Mouse (Mus musculus) limb, embryonic 13.5 days (tissue): Measurements from ENCODE around the gene Lrrc8d. TPM values are rescaled to one million over a fixed set of nuclear protein-coding genes. Genes with fewer than 3 reads are reported as not detected.
A peak's percentile ranks its signal among the peaks of the same experiment; 100 is the strongest.

ENCODE experiments used
- ATAC-seq: fragments of 200-750 bp; cut with Nextera tagmentation; 2 replicates; pipeline ENCODE4 v1.8.0; 2017; ENCODE audit warnings: low read depth, moderate number of reproducible peaks, moderate TSS enrichment; ENCODE audit not compliant: low FRiP score
- H3K27ac ChIP-seq: fragments of 300-500 bp; sonication (generic); 2 replicates; pipeline ENCODE4 v1.5.1; 2015; ENCODE audit warnings: inconsistent platforms, mild to moderate bottlenecking, moderate library complexity
- H3K27me3 ChIP-seq: fragments of 300-500 bp; sonication (generic); 2 replicates; pipeline ENCODE4 v1.6.1; 2015; ENCODE audit warnings: mild to moderate bottlenecking, inconsistent platforms
- H3K36me3 ChIP-seq: fragments of 300-500 bp; sonication (generic); 2 replicates; pipeline ENCODE4 v1.6.1; 2015; ENCODE audit warnings: inconsistent platforms, mild to moderate bottlenecking, moderate library complexity
- H3K4me1 ChIP-seq: fragments of 300-500 bp; sonication (generic); 2 replicates; pipeline ENCODE4 v1.6.1; 2015; ENCODE audit warnings: inconsistent platforms
- H3K4me2 ChIP-seq: fragments of 300-500 bp; sonication (generic); replicated peaks from 2 replicates; pipeline ENCODE4 v1.6.1; 2015; ENCODE audit warnings: inconsistent platforms, mild to moderate bottlenecking, moderate library complexity
- H3K4me3 ChIP-seq: fragments of 300-500 bp; sonication (generic); 2 replicates; pipeline ENCODE4 v1.5.1; 2015; ENCODE audit warnings: moderate library complexity, mild to moderate bottlenecking, inconsistent platforms
- H3K9ac ChIP-seq: fragments of 300-500 bp; sonication (generic); 2 replicates; pipeline ENCODE4 v1.6.1; 2015; ENCODE audit warnings: mild to moderate bottlenecking, inconsistent platforms
- H3K9me3 ChIP-seq: fragments of 300-500 bp; sonication (generic); 2 replicates; pipeline ENCODE4 v1.6.1; 2016; ENCODE audit warnings: inconsistent platforms
- WGBS: fragments of 180-500 bp; shearing (Covaris S2); methylation state at CpG from one replicate; pipeline ENCODE4 v1.1.7; 2015; 5-methylcytosine and 5-hydroxymethylcytosine counted together
- polyA plus RNA-seq: library from polyadenylated mRNA; unstranded; fragments of >200 nt; fragmentation: Nextera tagmentation; extraction: Ambion mirVana; gene quantifications from 2 replicates; pipeline ENCODE4 v1.2.1, GENCODE M21; 2015

Gene Lrrc8d
- polyA plus RNA-seq, 1 experiment from 2014 or later: 17.0 TPM

DNA sequence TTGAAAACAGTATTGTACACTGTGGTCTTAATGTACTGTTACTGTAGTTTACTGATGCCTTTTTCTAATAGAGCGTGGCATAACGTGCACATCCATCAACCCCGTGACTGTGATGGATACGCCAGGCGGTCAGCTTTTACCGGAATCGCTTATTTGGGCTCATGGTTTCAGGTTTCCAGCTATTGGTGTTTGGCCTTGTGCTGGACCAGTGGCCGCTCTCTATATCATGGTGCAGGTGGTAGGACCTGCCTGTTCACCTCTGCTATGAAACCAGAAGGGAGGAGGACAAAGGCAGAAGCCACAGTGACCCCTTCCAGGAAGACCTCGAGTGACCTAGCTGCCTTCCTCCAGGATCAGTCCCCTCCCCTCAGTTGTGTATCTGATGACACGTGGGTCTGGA lies 85.0 kb downstream of the Lrrc8d start:
- H3K27ac ChIP-seq: no peak overlapping the region
- no peak for ATAC-seq
- no peak overlapping the region for H3K4me3 ChIP-seq
- H3K4me1 ChIP-seq: peaks cover 30% of the 10 kb centered on the region
- H3K27me3 ChIP-seq: no peaks in the 10 kb centered on the region
- no peak overlapping the region for H3K4me2 ChIP-seq
- no peaks in the 10 kb centered on the region for H3K9me3 ChIP-seq
- H3K9ac ChIP-seq: no peak overlapping the region
- no peaks in the 10 kb centered on the region for H3K36me3 ChIP-seq
- 72% methylated on average over 10 of the region's 10 CpGs for WGBS

- Histone ChIP-seq H3K4me3 (no peak overlapping the region), H3K27me3 (no peaks in the 10 kb centered on the region), H3K27ac (no peak overlapping the region; the same call in 1 of the 2 replicates), H3K36me3 (no peaks in the 10 kb centered on the region), H3K9ac (no peak overlapping the region), H3K9me3 (no peaks in the 10 kb centered on the region), H3K4me2 (no peak overlapping the region), H3K4me1 (peaks cover 49% of the 10 kb centered on the region)
- ATAC-seq: no peak
- 54% methylated on average over 10 of the region's 10 CpGs for WGBS
Measured at GRCm38 (mm10) chr5:105787577-105787976, 87.8 kb downstream of the Lrrc8d start.

DNA sequence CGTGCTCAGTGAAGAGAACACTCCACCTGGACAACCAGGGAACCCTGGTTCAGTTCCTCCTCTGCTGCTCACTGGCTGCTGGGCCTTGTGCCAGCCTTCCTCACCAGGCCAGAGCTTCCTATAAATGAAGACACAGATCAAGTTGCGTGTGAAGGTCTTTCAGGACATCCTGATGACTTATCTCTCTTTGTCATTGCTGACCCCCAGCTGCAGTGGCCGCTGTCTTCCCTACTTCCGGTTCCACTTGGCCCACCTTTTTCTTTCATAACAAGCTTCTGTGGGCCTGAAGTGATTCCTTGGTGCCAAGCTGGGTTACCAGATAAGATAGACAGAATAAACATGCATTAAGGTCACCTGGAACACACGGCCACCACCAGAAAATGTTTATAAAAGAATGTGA lies 90.0 kb downstream of the Lrrc8d start:
- H3K4me1 ChIP-seq: peaks cover 61% of the 10 kb centered on the region
- H3K9me3 ChIP-seq: no peaks in the 10 kb centered on the region
- H3K27ac ChIP-seq: no peak overlapping the region
- no peak overlapping the region for H3K4me3 ChIP-seq
- no peak for ATAC-seq
- no peak overlapping the region for H3K4me2 ChIP-seq
- H3K9ac ChIP-seq: no peak overlapping the region
- no peaks in the 10 kb centered on the region for H3K27me3 ChIP-seq
- 71% methylated on average over 5 of the region's 5 CpGs for WGBS
- H3K36me3 ChIP-seq: no peaks in the 10 kb centered on the region

- H3K27me3 ChIP-seq: no peaks in the 10 kb centered on the region
- 31% methylated on average over 8 of the region's 8 CpGs for WGBS
- no peaks in the 10 kb centered on the region for H3K9me3 ChIP-seq
- peaks cover 43% of the 10 kb centered on the region for H3K4me1 ChIP-seq
- no peak overlapping the region for H3K4me3 ChIP-seq
- no peaks in the 10 kb centered on the region for H3K36me3 ChIP-seq
- H3K27ac ChIP-seq: no peak overlapping the region
- ATAC-seq: no peak
- no peak overlapping the region; the same call in 1 of the 2 replicates for H3K4me2 ChIP-seq
- 0 out of 2 replicates have a peak overlapping the region, but pooled peaks have one; percentile 43 for H3K9ac ChIP-seq
Measured at GRCm38 (mm10) chr5:105792331-105792801, 92.6 kb downstream of the Lrrc8d start.

- peaks cover 39% of the 10 kb centered on the region for H3K4me1 ChIP-seq
- H3K27ac ChIP-seq: no peak overlapping the region
- no peak overlapping the region for H3K4me3 ChIP-seq
- H3K9ac ChIP-seq: no peak overlapping the region
- no peak for ATAC-seq
- H3K4me2 ChIP-seq: no peak overlapping the region
- no peaks in the 10 kb centered on the region for H3K9me3 ChIP-seq
- no peaks in the 10 kb centered on the region for H3K27me3 ChIP-seq
- no peaks in the 10 kb centered on the region for H3K36me3 ChIP-seq
- WGBS: 39% methylated on average over 13 of the region's 13 CpGs
Measured at GRCm38 (mm10) chr5:105792853-105793547, 93.2 kb downstream of the Lrrc8d start.

GRCm38 (mm10) chr5:105793548-105793940 lies 93.8 kb downstream of the Lrrc8d start:
- Histone ChIP-seq H3K4me1 (peaks cover 39% of the 10 kb centered on the region), H3K36me3 (no peaks in the 10 kb centered on the region), H3K9ac (no peak overlapping the region), H3K27me3 (no peaks in the 10 kb centered on the region), H3K4me3 (no peak overlapping the region), H3K9me3 (no peaks in the 10 kb centered on the region), H3K4me2 (no peak overlapping the region), H3K27ac (no peak overlapping the region)
- WGBS: 43% methylated on average over 5 of the region's 5 CpGs
- no peak for ATAC-seq

GRCm38 (mm10) chr5:105798421-105798820 lies 98.7 kb downstream of the Lrrc8d start:
- no peak overlapping the region for H3K4me2 ChIP-seq
- no peaks in the 10 kb centered on the region for H3K36me3 ChIP-seq
- no peak overlapping the region for H3K27ac ChIP-seq
- no peak overlapping the region for H3K9ac ChIP-seq
- H3K4me3 ChIP-seq: no peak overlapping the region
- peaks cover 36% of the 10 kb centered on the region for H3K4me1 ChIP-seq
- H3K27me3 ChIP-seq: no peaks in the 10 kb centered on the region
- WGBS: 70% methylated on average over 4 of the region's 4 CpGs
- ATAC-seq: no peak
- no peaks in the 10 kb centered on the region for H3K9me3 ChIP-seq

DNA sequence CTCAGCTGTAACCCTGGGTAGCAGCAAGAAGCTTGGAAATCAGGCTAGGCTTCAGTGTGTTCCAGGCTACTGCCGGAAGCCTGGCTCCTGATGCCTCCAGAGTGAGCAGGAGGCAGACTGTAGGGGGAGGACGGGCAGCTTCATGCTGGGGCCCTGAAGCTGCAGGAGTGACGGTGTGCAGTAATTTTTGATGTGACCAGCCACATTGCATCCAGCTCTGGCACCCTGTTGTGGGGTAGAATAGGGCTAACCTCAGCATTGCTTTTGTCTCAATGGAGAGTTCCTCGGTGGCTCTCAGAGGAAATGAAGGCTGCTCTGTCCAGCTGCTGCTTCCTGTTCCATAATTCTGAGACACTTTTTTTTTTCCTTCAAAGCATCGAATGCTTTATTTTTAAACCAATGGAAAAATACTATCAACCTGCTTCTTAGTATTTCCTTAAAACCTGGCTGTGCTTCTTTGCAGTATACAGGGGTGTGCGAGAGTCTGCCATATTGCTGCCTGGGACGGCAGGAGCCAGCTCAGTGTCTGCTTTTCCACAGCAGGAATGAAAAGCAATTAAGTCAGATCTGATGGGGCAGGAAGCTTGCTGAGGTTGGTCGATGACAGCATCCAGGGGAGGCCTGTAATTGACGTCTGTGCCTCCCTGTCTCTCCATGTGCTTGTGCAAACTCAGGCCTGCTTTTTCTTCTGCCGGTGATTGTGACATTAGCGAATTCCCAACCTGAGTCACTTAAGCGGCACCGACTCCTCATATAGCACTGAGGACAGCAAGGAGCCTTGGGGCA lies 100.3 kb downstream of the Lrrc8d start:
- Histone ChIP-seq H3K4me2 (peak overlapping the region; percentile 5; the same call in 1 of the 2 replicates), H3K36me3 (no peaks in the 10 kb centered on the region), H3K27me3 (no peaks in the 10 kb centered on the region), H3K27ac (peak overlapping the region; percentile 39; the same call in 1 of the 2 replicates), H3K9me3 (no peaks in the 10 kb centered on the region), H3K9ac (no peak overlapping the region), H3K4me3 (no peak overlapping the region), H3K4me1 (peaks cover 33% of the 10 kb centered on the region)
- 19% methylated on average over 13 of the region's 13 CpGs for WGBS
- ATAC-seq: no peak

- no peaks in the 10 kb centered on the region for H3K9me3 ChIP-seq
- H3K4me2 ChIP-seq: 0 out of 2 replicates have a peak overlapping the region, but pooled peaks have one; percentile 4
- H3K9ac ChIP-seq: no peak overlapping the region
- no peak overlapping the region for H3K27ac ChIP-seq
- H3K4me3 ChIP-seq: no peak overlapping the region
- 54% methylated on average over 10 of the region's 10 CpGs for WGBS
- H3K4me1 ChIP-seq: peaks cover 33% of the 10 kb centered on the region
- H3K36me3 ChIP-seq: no peaks in the 10 kb centered on the region
- ATAC-seq: no peak
- no peaks in the 10 kb centered on the region for H3K27me3 ChIP-seq
Measured at GRCm38 (mm10) chr5:105801031-105801529, 101.3 kb downstream of the Lrrc8d start.

GRCm38 (mm10) chr5:105805955-105806354 lies 106.2 kb downstream of the Lrrc8d start:
- Histone ChIP-seq H3K9ac (no peak overlapping the region), H3K9me3 (no peaks in the 10 kb centered on the region), H3K27me3 (no peaks in the 10 kb centered on the region), H3K27ac (no peak overlapping the region), H3K4me1 (peaks cover 24% of the 10 kb centered on the region), H3K4me3 (no peak overlapping the region), H3K36me3 (no peaks in the 10 kb centered on the region; the same call in 1 of the 2 replicates), H3K4me2 (no peak overlapping the region)
- no peak for ATAC-seq
- 83% methylated on average over 12 of the region's 12 CpGs for WGBS

DNA sequence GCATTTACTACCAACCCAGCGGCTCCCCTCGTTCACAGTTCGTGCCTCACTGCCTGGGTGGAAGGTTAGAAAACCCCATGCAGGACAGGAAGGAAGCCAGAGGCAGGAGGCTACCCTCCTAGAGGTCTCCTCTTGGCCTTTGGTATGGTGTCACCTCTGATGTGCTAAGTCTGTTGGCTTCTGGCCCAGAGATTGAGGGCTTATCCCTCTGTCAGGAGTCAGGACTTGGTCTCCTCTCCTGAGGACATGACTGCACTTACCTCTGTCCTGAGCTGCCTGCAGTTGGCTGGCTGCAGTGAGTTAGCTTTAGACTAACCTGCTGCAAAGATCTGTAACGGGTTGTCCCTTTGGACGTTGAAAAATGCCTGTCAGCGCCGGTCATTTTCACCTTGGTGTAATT lies 107.7 kb downstream of the Lrrc8d start:
- no peaks in the 10 kb centered on the region for H3K27me3 ChIP-seq
- H3K36me3 ChIP-seq: peaks cover 11% of the 10 kb centered on the region
- no peak overlapping the region for H3K4me2 ChIP-seq
- H3K27ac ChIP-seq: no peak overlapping the region
- no peak overlapping the region for H3K9ac ChIP-seq
- peaks cover 9% of the 10 kb centered on the region for H3K9me3 ChIP-seq
- WGBS: 32% methylated on average over 7 of the region's 7 CpGs
- no peak for ATAC-seq
- no peak overlapping the region for H3K4me3 ChIP-seq
- H3K4me1 ChIP-seq: peaks cover 11% of the 10 kb centered on the region

DNA sequence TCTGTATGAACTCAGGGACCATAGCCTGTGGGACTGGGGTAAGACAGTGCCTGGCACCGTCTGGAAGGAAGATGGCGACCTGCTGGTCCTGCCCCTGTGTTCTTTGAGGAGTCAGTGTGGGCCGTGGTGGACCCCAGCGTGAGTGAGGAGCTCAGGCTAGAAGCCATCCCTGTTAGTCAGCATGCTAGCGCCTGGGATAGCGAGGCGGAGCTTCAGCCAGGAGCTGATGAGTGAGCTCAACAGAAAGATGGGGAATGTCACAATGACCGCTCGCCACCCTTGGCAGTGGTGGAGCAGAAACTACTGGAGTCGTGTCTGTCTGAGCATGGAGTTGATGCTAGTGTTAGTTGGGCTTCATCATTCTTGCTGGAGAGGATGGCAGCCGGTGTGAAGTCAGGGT lies 109.3 kb downstream of the Lrrc8d start:
- Histone ChIP-seq H3K27ac (no peak overlapping the region), H3K9ac (no peak overlapping the region), H3K9me3 (peaks cover 21% of the 10 kb centered on the region), H3K36me3 (peaks cover 27% of the 10 kb centered on the region), H3K4me3 (no peak overlapping the region), H3K27me3 (no peaks in the 10 kb centered on the region), H3K4me1 (peaks cover 11% of the 10 kb centered on the region), H3K4me2 (no peak overlapping the region)
- no peak for ATAC-seq
- 84% methylated on average over 11 of the region's 11 CpGs for WGBS
